Mouse (Mus musculus): ENCODE data around the gene Ttc32.

DNA sequence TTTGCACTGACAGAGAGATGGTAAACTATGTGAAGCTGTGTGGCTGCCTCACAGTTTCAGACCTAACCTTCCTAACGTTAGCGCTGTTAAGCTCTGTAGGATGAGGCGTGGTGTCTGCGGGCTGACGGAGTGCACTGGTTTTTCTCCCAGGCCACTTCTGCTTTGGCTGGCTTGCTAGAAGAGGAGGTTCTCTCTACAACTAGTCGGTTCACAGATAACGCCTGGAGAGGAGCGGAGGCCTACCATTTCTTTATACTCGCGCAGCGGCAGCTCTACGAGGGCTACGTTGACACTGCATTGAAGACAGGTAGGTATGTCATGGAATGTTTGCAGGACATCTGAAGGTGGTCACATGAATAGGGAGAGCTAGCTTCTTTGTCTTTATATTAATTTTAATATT is 5.1 kb upstream of the Ttc32 start:
- TF ChIP-seq CTCF (IDR thresholded peaks at IDR 0.05; ENCODE audit: insufficient read depth, low read length) (no peak), POLR2A (IDR thresholded peaks at IDR 0.05; ENCODE audit: borderline replicate concordance, extremely low read depth, low read depth, low read length) (no peak)
